Mouse (Mus musculus): Measurements from ENCODE around the gene 1700023F06Rik.
"Not testable (repeated sequence)": the region's sequence is repeated elsewhere in the genome, so short reads cannot be mapped to it uniquely, and the experiment has no call there.

Gene 1700023F06Rik

DNA sequence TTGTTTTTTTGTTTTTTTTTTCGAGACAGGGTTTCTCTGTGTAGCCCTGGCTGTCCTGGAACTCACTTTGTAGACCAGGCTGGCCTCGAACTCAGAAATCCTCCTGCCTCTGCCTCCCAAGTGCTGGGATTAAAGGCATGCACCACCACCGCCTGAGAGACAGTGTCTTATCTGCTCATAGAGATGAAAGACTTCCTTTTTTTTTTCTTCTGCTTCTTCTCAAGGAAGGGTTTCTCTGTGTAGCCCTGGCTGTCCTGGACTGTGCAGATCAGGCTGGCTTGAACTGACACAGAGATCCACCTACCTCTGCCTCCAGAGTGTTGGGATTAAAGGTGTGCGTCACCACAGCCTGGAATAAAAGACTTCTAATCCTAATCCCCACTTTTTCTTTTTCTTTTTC is 14.4 kb upstream of the 1700023F06Rik start:
- DNase-seq (ENCODE audit: inconsistent ontology term), result not testable (repeated sequence)

DNA sequence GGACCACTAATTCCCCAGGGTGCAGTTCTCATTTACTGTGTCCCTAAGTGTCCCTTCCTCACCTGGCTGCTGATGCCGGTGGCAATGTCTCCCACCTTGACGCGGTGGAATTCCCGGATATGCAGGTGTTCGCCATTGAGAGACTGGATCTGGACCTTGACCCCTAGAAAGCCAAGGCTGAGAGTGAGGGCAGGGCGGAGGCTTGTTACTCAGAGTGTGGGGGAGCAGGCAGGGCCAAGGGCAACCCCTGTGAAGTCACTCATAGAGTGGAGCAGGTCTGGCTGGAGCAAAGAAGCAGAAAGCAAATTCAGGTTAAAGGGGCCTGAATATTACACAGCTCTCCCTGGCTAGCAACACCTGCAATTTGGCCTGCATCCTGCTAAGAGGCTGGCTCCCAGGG is 13.1 kb upstream of the 1700023F06Rik start:
- DNase-seq (ENCODE audit: inconsistent ontology term), result no peak

DNA sequence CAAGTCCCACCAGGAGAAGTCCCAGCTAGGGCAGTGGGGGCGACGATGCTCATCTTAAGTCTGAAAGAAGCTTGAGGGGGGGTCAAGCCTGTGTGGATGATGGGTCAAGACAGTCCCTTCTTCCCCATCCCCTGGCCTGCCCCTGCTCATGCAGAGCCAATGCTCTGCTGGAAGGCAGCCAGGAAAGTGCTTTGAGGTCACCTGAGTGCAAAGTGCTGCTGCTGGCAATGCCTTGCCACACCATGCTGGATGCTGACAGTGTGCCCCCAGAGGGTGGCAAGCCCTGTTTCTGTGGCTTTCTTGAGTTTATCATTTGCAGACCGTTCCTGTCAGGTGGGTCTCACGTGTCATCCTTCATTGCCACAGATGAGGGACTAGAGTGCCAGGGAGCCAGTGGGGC is 11.6 kb upstream of the 1700023F06Rik start:
- no peak for DNase-seq (ENCODE audit: inconsistent ontology term)

DNA sequence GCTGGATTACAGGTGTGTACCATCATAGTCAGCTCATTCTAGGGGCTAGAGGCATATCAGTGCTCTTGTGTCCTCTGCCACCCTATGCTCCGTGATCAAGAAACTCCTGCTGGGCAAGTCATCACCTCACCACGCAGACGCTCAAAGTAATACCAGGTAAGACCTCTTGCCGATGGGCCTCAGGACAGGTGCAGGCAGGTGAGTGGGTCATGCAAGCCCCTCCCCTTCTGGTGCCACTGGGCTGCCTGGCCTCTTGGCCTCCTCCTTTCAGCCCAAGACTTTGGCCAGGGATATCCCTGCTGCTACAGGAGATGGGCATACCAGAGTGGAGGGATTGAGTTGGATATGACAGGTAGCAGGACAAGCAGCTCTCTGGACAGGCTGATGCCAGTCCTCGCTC is 10.9 kb upstream of the 1700023F06Rik start:
- no peak for DNase-seq (ENCODE audit: inconsistent ontology term)

DNA sequence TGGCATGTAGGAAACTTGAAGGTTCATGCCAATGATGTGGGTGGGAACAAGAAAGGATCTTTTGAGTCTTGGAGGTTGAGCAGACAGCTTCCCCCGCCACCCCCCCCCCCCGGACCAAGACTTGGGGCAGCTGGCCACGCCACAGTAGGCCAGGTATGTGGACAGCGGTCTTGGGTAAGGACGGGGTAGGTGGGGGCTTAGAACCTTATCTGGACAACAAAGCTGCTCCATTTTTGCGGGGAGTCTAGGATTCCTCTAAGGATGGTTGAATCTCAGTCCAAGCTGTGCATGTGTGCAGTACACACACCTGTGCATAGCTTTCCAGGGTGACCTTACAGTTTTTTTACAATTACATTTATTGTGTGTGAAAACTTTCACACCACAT is 10.2 kb upstream of the 1700023F06Rik start:
- DNase-seq (ENCODE audit: inconsistent ontology term), result no peak

DNA sequence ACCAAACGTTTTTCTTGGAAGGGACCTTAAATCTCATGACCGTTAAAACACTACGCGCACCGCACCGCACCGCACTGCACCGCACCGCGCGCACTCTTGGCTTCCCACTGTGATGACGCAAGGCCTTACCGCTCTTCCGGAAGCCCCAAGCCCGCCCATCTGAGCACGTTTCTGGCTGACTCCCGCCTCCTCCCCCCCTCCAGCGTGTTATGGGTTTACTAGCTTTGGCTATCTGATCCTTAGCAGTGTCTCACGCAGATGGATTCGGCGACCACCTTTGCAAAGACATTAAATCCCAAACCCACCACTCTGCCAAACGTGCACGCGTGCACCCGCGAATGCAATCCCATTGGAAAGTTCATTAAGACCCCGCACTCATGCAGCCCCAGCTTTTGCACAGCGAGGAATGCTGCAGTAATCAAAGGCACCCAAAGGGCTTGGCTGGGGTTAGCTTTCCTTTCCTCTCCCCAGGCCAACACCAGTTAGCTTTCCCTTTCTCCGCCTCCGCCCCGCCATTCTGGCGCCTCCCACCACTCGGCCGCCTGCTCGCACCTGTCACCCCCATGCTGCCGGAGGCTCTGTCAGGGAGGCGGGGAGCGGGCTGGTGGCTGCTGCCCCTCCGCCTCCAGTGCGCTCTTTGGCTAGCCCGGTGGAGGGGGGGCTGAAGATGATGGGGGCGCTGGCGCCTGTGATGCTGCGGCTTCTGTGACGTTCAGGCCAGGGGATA is 9.6 kb upstream of the 1700023F06Rik start, which contains the start of gene Spata32:
TSS of gene Spata32 (minus strand) at position 643 of the 727 bp plus-strand sequence.
- peak; percentile 66 for DNase-seq (ENCODE audit: inconsistent ontology term)

DNA sequence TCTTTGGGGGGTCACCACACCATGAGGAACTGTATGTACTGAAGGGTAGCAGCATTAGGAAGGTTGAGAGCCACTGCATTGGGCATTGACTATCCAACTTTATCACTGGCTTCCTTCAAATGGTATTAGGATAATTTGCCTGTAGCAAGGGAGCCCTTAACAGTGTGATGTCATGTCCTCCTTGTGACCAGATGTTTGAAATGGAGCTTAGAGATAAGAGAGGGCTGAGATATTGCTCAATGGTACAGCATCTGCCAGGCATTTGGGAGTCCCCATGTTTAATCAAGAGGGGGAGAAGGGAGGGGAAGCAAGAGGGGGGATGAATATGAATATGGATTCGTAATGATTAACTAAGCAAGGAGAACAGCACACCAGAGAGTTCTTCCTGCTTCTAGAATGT is 7.0 kb upstream of the 1700023F06Rik start:
- DNase-seq (ENCODE audit: inconsistent ontology term), result no peak

DNA sequence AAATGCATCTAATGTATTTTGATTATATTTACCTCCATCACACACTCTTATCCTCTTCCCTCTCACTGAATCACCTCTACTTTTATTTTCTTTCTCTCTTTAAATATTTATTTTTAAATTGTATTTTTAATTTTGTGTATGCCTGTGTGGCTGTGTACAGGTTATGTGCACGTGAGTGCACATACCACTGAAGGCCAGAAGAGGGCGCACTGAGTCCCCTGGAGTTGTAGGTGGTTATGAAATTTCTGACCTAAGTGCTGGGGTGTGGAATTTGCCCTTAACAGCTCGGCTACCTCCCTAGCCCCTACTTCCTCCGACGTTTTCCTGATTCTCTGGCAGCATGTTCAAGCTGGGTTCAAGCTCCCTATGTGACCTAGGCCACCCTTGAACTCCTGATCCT is 5.4 kb upstream of the 1700023F06Rik start:
- no peak for DNase-seq (ENCODE audit: inconsistent ontology term)

DNA sequence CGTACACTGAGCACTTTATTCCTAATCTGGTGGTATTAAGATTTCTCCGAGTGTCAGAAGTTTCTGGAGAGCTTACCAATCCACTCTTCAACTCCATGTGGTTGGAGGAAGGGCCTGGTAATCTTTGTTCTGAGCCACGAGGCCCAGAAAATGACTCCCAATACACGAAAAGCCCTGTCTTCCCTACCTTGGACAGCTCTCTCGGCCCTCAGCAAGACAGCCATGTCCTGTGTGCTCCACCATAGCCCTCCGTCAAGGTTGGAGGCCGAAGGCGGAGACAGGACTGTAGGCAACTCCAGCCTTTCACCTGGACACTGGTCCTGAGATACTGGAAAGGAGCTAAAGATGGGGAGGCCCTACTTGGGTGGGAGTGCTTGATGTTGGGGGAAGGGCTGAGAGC is 1.9 kb upstream of the 1700023F06Rik start:
- no peak for DNase-seq (ENCODE audit: inconsistent ontology term)

DNA sequence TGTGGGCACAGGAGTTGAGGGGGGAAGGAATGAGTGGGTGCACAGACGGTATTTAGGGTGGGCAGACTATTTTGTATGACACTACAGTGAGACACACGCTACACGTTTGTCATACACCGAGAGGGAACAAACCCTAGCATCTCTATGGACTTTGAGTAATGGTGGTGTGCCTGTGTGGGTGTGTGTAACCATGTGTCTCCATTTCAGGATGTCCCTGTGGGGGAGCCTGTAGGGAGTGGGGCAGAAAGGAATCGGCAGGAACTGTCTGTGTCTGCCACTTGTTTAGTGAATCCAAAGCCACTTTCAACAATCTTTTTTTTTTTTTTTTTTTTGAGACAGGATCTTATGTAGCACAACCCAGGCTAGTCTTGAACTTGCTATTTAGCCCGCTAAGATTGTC is 2.2 kb downstream of the 1700023F06Rik start:
- no peak for DNase-seq (ENCODE audit: inconsistent ontology term)

DNA sequence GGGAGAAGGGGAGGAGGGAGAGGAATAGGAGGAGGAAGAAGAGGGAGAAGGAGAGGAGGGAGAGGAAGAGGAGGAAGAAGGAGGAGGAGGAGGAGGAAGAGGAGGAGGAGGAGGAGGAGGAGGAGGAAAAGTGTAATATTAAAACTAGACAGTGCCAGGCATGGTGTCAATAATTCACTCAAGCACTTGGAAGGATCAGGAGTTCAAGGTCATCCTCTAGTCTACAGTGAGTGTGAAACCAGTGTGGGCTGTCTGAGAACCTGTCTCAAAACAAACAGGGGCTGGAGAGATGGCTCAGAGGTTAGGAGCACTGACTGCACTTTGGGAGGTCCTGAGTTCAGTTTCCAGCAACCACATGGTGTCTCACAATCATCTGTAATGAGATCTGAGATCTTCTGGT is 6.0 kb downstream of the 1700023F06Rik start:
- DNase-seq (ENCODE audit: inconsistent ontology term), result no peak

DNA sequence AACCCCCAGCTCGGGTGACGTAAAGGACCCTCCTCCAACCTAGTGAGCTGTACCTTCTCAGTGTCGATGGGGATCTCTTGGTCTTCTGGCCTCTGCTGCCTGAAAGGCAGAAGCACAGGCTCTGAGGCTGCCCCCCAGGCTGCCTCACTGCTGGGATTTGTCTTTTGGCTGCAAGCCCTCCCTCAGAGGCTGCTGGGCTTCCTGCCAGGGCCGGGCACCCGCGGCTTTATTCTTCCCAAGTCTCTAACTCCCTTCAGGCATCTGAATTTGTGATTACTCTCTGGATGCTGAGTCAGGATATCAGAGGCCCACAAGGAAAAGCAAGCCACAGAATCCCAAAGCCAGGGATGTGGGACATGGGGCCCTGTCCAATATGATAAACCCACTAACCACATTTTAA is 6.7 kb downstream of the 1700023F06Rik start:
- DNase-seq (ENCODE audit: inconsistent ontology term), result peak; percentile 96

DNA sequence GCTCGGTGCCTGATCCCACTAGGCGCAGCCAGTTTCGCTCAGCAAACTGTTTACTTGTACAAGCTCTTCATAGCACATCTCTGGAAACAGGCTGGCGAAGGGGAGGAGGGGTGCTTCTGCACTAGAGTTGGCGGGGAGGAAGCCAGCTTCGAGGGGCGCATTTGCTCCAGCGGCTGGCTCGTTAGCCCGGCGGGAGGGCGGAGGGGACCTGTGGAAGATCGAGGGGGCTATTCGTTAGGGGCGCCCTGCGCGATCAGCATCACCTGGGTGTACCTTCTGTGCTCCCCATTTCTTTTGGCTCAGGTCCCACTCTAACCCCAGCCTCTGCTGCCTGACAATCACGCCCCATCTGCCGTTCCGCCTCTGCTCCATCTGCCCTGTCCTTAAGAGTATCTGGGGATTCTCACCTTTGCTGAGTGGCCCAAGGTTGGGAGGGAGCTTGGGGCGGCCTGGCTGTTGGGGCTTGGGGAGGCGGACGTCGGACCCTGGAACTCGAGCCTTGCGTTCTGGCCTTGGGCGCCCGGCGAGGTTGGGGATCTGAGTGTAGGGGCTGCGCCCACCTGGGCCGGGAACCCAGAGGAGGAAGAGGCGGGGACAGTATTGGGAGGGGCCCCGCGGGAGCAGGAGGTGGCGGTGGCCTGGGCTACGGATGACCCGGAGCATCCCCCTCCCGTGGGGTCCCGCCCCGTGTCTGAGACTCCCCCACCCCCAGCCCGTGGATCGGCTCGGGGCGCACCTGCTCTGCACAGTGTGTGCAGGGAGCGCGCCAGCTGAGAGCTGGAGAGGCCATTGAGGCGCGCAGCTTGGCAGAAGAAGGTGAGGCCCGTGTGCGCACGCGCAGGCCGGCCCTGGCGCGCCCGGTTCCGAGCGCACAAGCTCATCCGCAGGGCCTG is 9.2 kb downstream of the 1700023F06Rik start:
- peak; percentile 63 for DNase-seq (ENCODE audit: inconsistent ontology term)

DNA sequence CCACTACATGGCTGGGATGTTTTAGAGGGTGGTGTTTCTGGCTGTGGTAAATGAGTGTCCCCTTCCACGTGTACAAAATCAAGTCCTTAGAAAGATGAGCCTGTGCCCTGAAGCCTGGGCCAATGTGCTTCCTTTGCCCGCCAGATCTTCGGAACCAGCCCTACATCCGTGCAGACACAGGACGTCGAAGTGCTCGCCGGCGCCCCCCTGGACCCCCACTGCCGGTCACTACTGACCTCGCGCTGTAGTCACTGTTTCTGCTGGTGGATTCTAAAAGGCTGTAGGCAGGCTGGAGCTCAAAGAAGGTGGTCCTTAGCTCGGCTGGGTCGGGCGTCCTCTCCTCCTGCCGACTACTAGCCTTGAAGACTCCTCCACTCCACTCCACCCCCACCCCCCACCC is 10.0 kb downstream of the 1700023F06Rik start:
- DNase-seq (ENCODE audit: inconsistent ontology term), result no peak

DNA sequence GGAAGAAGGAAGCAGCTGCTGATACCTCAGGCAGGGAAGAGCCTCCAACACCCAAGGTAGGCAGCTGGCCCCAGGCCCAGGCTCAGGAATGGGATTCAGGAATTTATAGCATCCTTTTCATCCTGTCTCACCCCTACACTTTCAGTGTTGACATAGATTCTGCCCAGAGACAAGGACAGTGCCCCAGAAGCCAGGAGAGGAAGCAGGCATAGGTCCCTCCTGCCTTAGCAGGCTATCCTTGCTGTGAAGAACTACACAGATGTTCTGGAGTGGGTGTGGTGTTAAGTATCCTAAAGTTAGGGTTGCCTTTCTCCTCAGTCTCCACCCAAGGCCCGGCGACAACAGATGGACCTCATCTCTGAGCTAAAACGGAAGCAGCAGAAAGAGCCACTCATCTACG is 11.0 kb downstream of the 1700023F06Rik start:
- no peak for DNase-seq (ENCODE audit: inconsistent ontology term)

DNA sequence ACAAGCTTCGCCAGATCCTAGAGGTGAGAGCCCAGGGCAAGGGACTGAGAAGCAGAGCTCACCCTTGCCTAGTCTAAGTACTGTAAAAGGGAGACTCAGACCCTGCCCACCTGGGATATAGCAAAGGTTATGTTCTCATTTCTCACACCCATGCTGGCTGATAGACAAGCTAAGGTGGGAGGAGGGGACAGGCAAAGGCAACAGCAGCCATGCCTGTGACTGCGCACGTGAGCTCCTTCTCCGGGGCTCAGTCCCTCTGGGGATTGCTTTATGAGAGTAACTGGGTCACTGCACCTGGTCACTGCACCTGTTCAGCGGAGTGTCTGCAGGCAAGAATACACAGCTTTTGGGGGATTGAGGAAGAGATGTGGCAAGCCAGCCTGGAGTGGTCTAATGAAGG is 12.7 kb downstream of the 1700023F06Rik start:
- DNase-seq (ENCODE audit: inconsistent ontology term), result no peak

DNA sequence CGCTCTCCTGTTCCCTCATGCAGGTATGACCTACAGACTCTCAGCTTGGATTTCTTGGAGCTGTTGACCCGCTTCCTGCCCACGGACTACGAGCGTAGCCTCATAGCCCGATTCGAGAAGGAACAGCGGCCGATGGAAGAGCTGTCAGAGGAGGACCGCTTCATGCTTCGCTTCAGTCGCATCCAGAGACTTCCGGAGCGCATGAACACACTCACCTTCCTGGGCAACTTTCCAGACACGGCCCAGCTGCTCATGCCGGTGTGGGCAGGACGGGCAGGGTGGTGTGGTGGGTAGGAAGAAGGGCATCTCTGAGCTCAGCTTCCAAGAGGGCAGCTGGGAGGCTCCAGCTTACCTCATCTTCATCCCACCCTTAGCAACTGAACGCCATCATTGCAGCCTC is 13.1 kb downstream of the 1700023F06Rik start:
- no peak for DNase-seq (ENCODE audit: inconsistent ontology term)

DNA sequence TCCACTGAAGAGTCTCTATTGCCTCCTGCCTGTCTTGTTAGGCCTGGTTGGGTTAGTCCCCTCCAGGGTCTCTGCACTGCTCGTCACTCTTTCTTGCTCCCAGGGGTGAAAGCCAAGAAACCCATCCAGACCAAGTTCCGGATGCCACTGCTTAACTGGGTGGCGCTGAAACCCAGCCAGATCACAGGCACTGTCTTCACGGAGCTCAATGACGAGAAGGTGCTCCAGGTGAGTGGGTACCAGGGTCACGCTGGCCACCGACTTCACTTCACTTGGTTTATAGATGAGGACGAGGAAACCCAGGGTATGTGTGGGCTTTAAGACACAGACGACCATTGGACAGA is 14.6 kb downstream of the 1700023F06Rik start:
- DNase-seq (ENCODE audit: inconsistent ontology term), result no peak

DNA sequence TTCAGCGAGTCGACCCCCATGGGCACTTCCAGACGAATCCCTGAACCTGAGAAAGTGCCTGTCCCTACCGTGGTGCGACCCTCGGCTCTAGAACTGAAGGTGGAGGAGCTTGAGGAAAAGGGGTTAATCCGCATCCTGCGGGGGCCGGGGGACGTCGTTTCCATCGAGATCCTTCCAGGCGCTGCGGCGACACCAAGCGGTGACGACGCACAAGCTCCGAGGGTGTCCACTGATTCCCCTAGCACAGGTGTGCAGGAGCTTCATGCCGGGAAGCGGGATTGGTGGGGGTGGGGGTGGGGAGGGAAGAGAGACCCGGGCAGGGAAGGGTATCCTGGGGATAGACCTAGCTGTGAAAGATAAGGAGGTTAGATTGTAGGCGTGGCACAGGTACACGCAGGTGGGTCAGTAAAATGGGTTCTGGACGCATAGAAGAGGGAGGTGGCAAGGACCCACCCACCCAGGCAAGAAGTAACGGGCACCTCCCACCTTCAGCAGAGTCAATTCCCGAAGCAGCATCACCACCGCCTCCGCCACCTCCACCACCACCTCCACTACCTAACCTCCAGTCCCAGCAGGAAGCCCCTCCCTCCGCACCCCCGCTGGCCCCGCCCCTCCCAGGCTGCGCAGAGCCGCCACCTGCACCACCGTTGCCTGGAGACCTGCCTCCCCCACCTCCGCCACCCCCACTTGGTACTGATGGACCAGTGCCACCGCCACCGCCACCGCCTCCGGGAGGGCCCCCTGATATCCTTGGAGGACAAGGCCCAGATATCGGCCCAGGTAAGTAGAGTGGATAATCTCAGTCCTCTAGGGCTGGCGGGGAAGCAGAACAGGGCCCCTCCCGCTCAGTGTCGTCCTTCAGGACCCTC is 15.2 kb downstream of the 1700023F06Rik start:
- DNase-seq (ENCODE audit: inconsistent ontology term), result peak; percentile 43

DNA sequence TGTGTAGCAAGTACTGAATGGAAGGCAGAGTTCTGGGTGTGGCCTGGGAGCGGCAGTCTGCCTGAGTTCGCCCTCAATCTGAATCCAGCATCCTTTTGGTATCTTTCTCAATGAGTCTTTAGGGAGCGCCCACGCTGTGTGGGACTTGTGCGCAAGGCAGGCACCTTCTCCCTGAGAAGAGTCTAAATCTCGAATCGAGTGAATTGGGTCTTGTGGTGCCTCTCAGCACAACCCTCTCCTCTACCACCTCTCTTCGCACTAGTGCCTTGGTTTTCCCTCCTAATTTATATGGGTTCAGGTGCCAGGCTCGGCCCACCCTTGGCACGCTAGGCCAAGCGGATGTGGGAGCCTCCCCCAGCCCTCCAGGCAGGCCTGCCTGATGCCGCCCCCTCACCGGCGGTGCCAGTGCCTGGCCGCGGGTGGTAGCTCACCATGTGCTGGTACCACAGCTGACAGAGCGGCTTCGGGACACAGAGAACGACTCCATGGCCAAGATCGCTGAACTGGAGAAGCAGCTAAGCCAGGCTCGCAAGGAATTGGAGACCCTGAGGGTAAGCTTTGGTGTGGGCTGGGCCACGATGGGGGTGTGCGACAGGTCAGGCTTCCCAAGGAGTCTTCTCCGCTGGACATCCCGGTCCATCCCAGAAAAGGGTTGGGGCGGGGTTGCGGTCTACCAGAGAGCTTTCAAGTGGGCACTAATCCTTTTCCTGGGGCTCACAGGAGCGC is 16.0 kb downstream of the 1700023F06Rik start:
- DNase-seq (ENCODE audit: inconsistent ontology term), result no peak

DNA sequence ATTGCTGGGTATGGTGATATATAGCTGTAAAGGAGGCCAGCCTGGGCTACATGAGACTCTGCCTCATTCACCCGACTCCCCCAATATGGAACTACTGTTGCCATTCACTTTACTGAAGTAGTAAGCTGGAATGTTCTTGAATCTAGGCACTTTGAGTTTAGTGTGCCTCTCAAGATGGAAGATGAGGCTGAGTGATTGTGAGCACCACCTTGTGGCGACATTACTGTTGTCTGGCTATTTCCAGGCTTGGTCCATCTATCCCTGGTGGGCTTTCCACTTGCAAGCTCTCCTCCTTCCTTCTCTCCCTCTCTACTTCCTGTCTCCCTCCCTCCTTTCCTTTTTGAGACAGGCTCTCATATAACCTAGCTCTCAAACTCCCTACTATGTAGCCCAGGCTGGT is 23.5 kb downstream of the 1700023F06Rik start:
- DNase-seq (ENCODE audit: inconsistent ontology term), result no peak

DNA sequence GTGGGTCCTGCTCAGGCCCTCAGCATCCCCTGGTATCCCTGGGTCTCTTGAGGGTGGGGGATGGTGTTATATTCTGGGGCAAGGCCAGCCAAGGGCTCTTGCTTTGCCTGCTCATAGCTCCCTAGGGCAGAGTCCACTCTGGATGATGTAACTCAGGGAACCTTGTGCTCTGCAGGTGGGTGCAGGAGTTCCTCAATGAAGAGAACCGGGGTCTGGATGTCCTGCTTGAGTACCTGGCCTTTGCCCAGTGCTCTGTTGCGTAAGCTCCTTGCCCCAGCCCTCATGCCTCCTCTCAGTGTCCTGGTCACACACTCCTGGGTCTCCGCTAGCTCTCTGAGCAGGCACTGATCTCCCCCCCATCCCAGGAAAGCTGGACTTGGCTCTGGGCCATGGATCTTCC is 26.4 kb downstream of the 1700023F06Rik start:
- DNase-seq (ENCODE audit: inconsistent ontology term), result no peak
